Mouse (Mus musculus): ENCODE measurements around the gene Gm20431. TPM values are rescaled to one million over a fixed set of nuclear protein-coding genes. Genes with fewer than 3 reads are reported as not detected.

The Gm20431 gene
- total RNA-seq, 2 experiments from 2014 or later = 47.2 to 47.5 TPM

- intact Hi-C loops (cut with DNase I) = no loop called here
- peak in 1 of 2 experiments; percentile 74 for DNase-seq (ENCODE audit: extremely low spot score in 1 of 2, low spot score in 2 of 2)
These were observed 29.1 kb upstream of the Gm20431 start for GRCm38 (mm10) chr2:167690219-167690961.

GRCm38 (mm10) chr2:167689501-167690218, 28.4 kb upstream of the Gm20431 start, which contains the start of gene Tmem189:
Gene Tmem189, minus strand, starts transcription at chr2:167689822.
- peak in 1 of 2 experiments; percentile 73 for DNase-seq (ENCODE audit: extremely low spot score in 1 of 2, low spot score in 2 of 2)
- intact Hi-C loops (cut with DNase I) = loop anchor here (10.0 kb wide), 2 partner anchors 325 to 395 kb away; partner anchors contain the start of genes Pard6b and Ripor3

- intact Hi-C loops (cut with DNase I) = loop anchor here (10.0 kb wide), 2 partner anchors 326 to 396 kb away; partner anchors contain the start of genes Pard6b and Ripor3
- DNase-seq (ENCODE audit: extremely low spot score in 1 of 2, low spot score in 2 of 2) = peak; percentile 60 to 86
These were observed 27.5 kb upstream of the Gm20431 start, which contains the start of gene Cebpb for GRCm38 (mm10) chr2:167688498-167689451. Gene Cebpb, plus strand, starts transcription at chr2:167688915.

- DNase-seq (ENCODE audit: extremely low spot score in 1 of 2, low spot score in 2 of 2) = peak in 1 of 2 experiments; percentile 60
- intact Hi-C loops (cut with DNase I) = loop anchor here (10.0 kb wide), 2 partner anchors 327 to 397 kb away; partner anchors contain the start of genes Pard6b and Ripor3
These were observed 26.8 kb upstream of the Gm20431 start for GRCm38 (mm10) chr2:167688126-167688497.

- intact Hi-C loops (cut with DNase I) = loop anchor here (10.0 kb wide), 2 partner anchors 327 to 397 kb away; partner anchors contain the start of genes Pard6b and Ripor3
- peak in 1 of 2 experiments; percentile 69 for DNase-seq (ENCODE audit: extremely low spot score in 1 of 2, low spot score in 2 of 2)
These were observed 26.4 kb upstream of the Gm20431 start for GRCm38 (mm10) chr2:167687651-167688101.

GRCm38 (mm10) chr2:167687250-167687586, 25.9 kb upstream of the Gm20431 start:
- intact Hi-C loops (cut with DNase I) = loop anchor here (10.0 kb wide), 2 partner anchors 328 to 398 kb away; partner anchors contain the start of genes Pard6b and Ripor3
- no peak for DNase-seq (ENCODE audit: extremely low spot score in 1 of 2, low spot score in 2 of 2)

- DNase-seq (ENCODE audit: extremely low spot score in 1 of 2, low spot score in 2 of 2) = no peak
These were observed 25.3 kb upstream of the Gm20431 start for GRCm38 (mm10) chr2:167686382-167687249.

GRCm38 (mm10) chr2:167685865-167686264, 24.6 kb upstream of the Gm20431 start:
- intact Hi-C loops (cut with DNase I) = loop anchor here (1.0 to 10.0 kb wide), 3 partner anchors 210 to 399 kb away; partner anchors contain the start of genes Pard6b and Ripor3

More at GRCm38 (mm10) chr2:167686382-167687249, 25.3 kb upstream of the Gm20431 start:
- intact Hi-C loops (cut with DNase I) = loop anchor here (10.0 kb wide), 2 partner anchors 328 to 398 kb away; partner anchors contain the start of genes Pard6b and Ripor3

GRCm38 (mm10) chr2:167685137-167685536, 23.8 kb upstream of the Gm20431 start:
- peak; percentile 88 to 93 for DNase-seq (ENCODE audit: extremely low spot score in 1 of 2, low spot score in 2 of 2)
- intact Hi-C loops (cut with DNase I) = loop anchor here (1.0 to 10.0 kb wide), 3 partner anchors 211 to 400 kb away; partner anchors contain the start of genes Pard6b and Ripor3

More at GRCm38 (mm10) chr2:167685865-167686264, 24.6 kb upstream of the Gm20431 start:
- no peak for DNase-seq (ENCODE audit: extremely low spot score in 1 of 2, low spot score in 2 of 2)

- no peak for DNase-seq (ENCODE audit: extremely low spot score in 1 of 2, low spot score in 2 of 2)
- intact Hi-C loops (cut with DNase I) = loop anchor here (10.0 kb wide), 2 partner anchors 331 to 401 kb away; partner anchors contain the start of genes Pard6b and Ripor3
These were observed 22.4 kb upstream of the Gm20431 start for GRCm38 (mm10) chr2:167683721-167684120.

- intact Hi-C loops (cut with DNase I) = loop anchor here (10.0 kb wide), 2 partner anchors 334 to 404 kb away; partner anchors contain the start of genes Pard6b and Ripor3
- DNase-seq (ENCODE audit: extremely low spot score in 1 of 2, low spot score in 2 of 2) = peak in 1 of 2 experiments; percentile 66
These were observed 19.4 kb upstream of the Gm20431 start for GRCm38 (mm10) chr2:167680657-167681056.

GRCm38 (mm10) chr2:167679902-167680430, 18.7 kb upstream of the Gm20431 start:
- DNase-seq (ENCODE audit: extremely low spot score in 1 of 2, low spot score in 2 of 2) = peak in 1 of 2 experiments; percentile 85
- intact Hi-C loops (cut with DNase I) = loop anchor here (5.0 to 10.0 kb wide), 4 partner anchors 38 to 405 kb away; partner anchors contain the start of genes Pard6b, Ripor3 and Snai1

- intact Hi-C loops (cut with DNase I) = loop anchor here (5.0 kb wide), 2 partner anchors 36 to 141 kb away; partner anchors contain the start of gene Snai1
- DNase-seq (ENCODE audit: extremely low spot score in 1 of 2, low spot score in 2 of 2) = no peak
These were observed 17.3 kb upstream of the Gm20431 start for GRCm38 (mm10) chr2:167678600-167678999.

- intact Hi-C loops (cut with DNase I) = loop anchor here (5.0 kb wide), 2 partner anchors 33 to 138 kb away; partner anchors contain the start of gene Snai1
- DNase-seq (ENCODE audit: extremely low spot score in 1 of 2, low spot score in 2 of 2) = no peak
These were observed 14.0 kb upstream of the Gm20431 start for GRCm38 (mm10) chr2:167675120-167675909.

- DNase-seq (ENCODE audit: extremely low spot score in 1 of 2, low spot score in 2 of 2) = no peak
- intact Hi-C loops (cut with DNase I) = no loop called here
These were observed 11.0 kb upstream of the Gm20431 start for GRCm38 (mm10) chr2:167672212-167672685.

Data from left cerebral cortex, postnatal 10 days (tissue).